Mouse (Mus musculus): ENCODE measurements at regions not wholly inside any gene's neighbourhood (a gene's known extent, or its start where the extent isn't known, plus 50 kb on each side); places are given as distances from the start of the nearest gene placed in this dataset.

DNA sequence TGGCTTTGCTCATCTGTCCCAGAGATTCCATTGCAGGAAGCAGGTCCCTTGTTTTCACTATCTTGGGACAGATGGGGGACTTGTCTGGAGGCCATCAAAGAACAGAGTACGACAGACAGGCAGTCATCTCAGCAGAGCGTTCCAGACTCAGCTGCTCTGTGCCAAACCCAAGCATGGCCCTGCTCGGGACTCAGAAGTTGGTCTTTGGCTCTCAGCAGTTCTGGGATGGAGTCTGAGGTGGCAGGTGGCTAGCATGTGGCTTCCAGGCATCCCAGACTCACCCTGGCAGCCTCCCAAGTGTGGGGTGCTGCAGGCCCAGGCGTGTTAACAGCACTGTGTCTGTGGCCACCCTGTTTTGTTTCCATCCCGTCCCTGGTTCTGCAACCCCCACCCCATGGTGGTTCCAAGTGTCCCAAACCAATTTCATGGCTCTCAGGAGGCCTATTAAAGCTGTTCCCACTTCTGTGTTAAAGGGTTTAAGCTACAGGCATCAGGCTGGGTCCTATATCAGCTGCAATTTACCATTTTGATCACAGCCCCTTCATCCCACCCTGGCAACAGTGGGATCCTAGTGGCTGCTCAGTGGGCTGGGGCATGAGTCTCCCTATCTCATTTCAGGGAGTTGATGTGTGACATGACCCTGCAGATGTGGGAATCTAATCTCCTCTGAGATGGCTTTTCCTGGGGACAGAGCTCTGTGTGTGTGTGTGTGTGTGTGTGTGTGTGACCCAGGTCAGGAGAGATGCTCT is 51.1 kb upstream of the Sulf2 start:
- TF ChIP-seq POLR2A (IDR thresholded peaks at IDR 0.05; ENCODE audit: insufficient read length, low read depth), result no peak
- peak in 1 of 3 experiments; percentile 7 for TF ChIP-seq MYOD1 (IDR thresholded peaks at IDR 0.05; ENCODE audit: control insufficient read depth in 1 of 3, insufficient read length in 2 of 3, low read depth in 2 of 3)
- no peak for TF ChIP-seq MYOG (IDR thresholded peaks at IDR 0.05; ENCODE audit: control insufficient read depth in 1 of 3, insufficient read depth in 1 of 3, insufficient read length in 2 of 3, low read depth in 2 of 3)
- TF ChIP-seq MAX (IDR thresholded peaks at IDR 0.05; ENCODE audit: low read depth), result no peak
